Comparison of ENCODE assay signal across 20 mouse cellular contexts in the genomic region with DNA sequence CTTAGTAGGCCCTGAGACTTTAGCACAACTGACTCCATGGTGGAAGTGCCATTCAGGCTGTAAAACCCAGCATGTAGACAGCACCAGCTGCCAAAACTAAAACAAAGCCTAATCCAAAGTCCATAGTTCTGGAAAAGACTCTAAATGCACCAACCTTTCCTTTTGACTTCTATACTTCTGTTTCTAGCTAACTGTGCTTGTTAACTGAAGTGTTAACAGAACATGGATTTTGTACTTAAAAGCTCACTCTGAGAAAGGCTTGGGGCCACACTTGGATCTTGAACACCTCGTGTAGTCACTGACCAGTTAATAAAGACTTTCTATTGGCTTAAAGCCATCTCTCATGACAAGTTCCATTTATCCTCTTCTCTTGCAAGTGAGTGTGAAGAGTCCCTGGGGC. TPM values are rescaled to one million over a fixed set of nuclear protein-coding genes. Genes with fewer than 3 reads are reported as not detected.
"Had no signal": no experiment of that assay in that cellular context is flagged by ENCODE, and none has a peak within 500 bp of the region (broad histone marks: within the 10 kb centered on the region; RNA-seq: fewer than 3 reads in every experiment).

No protein-coding gene starts in this region.

- H3K4me2 ChIP-seq: limb, embryonic 12.5 days; midbrain, embryonic 11.5 days had no signal

- H3K36me3 ChIP-seq: limb, embryonic 12.5 days had no signal

- ATAC-seq: inflammation-experienced regulatory T-cells, adult 6 months; intestine, embryonic 16.5 days; liver, postnatal 0 days had no signal

- H3K9me3 ChIP-seq: limb, embryonic 12.5 days had no signal

- H3K9ac ChIP-seq: limb, embryonic 12.5 days; liver, embryonic 14.5 days; liver, postnatal 0 days had no signal

- H3K27ac ChIP-seq: kidney, postnatal 0 days; left cerebral cortex, adult 2 months; liver, embryonic 14.5 days had no signal

- DNase-seq: layer of hippocampus, postnatal 36 days; liver; liver, postnatal 0 days; lung, postnatal 14 days; lung, postnatal 4 days; midbrain, embryonic 14.5 days; thymus, adult 18-20 months; thymus, postnatal 36 days had no signal

- H3K27me3 ChIP-seq: limb, embryonic 12.5 days had no signal

- H3K4me3 ChIP-seq: left cerebral cortex, adult 2 months; limb, embryonic 12.5 days had no signal

RNA-seq across cellular contexts. Expression of a gene that starts 13.1 kb away (rescaled TPM):
- total RNA-seq: megakaryocyte progenitor cell, adult 5-6 weeks; megakaryocyte-erythroid progenitor cell, adult 5-6 weeks had no signal
- polyA plus RNA-seq: inflammation-experienced regulatory T-cells, adult 6 months; kidney, postnatal 0 days; liver, embryonic 14.5 days; liver, postnatal 0 days; small intestine, adult 2 months; spleen, adult 2 months; urinary bladder, adult 2 months had no signal
